Mouse (Mus musculus) intestine, embryonic 14.5 days (tissue): ENCODE results near the gene Jarid2. TPM values are rescaled to one million over a fixed set of nuclear protein-coding genes. Genes with fewer than 3 reads are reported as not detected.

Source experiments
- ATAC-seq: fragments of 200-750 bp; cut with Nextera tagmentation; replicated peaks from 2 replicates; pipeline ENCODE4 v1.8.0; 2017; ENCODE audit warnings: low read depth, moderate number of reproducible peaks, moderate TSS enrichment, moderate library complexity; ENCODE audit not compliant: low FRiP score, low TSS enrichment
- DNase-seq: peaks from one replicate; pipeline ENCODE4 v3.0.0-alpha.2; 2018; ENCODE audit warnings: low spot score
- H3K27ac ChIP-seq: fragments of 300-500 bp; sonication (generic); 2 replicates; pipeline ENCODE4 v1.5.1; 2014; ENCODE audit warnings: low read depth, mild to moderate bottlenecking, control low read depth
- H3K27me3 ChIP-seq: fragments of 300-500 bp; sonication (generic); replicated peaks from 2 replicates; pipeline ENCODE4 v1.6.1; 2014; ENCODE audit warnings: low read length, control low read depth; ENCODE audit not compliant: control insufficient read depth, insufficient read depth
- H3K36me3 ChIP-seq: fragments of 300-500 bp; sonication (generic); 2 replicates; pipeline ENCODE4 v1.6.1; 2014; ENCODE audit warnings: low read length, control low read depth; ENCODE audit not compliant: control insufficient read depth, insufficient read depth
- H3K4me1 ChIP-seq: fragments of 300-500 bp; sonication (generic); replicated peaks from 2 replicates; pipeline ENCODE4 v1.6.1; 2014; ENCODE audit warnings: low read length, control low read depth, mixed read lengths; ENCODE audit not compliant: control insufficient read depth, insufficient read depth
- H3K4me2 ChIP-seq: fragments of 300-500 bp; sonication (generic); 2 replicates; pipeline ENCODE4 v1.6.1; 2014; ENCODE audit warnings: low read length
- H3K4me3 ChIP-seq: fragments of 300-500 bp; sonication (generic); 2 replicates; pipeline ENCODE4 v1.5.1; 2014; ENCODE audit warnings: low read depth, low read length, control low read depth, mixed read lengths
- H3K9ac ChIP-seq: fragments of 300-500 bp; sonication (generic); 2 replicates; pipeline ENCODE4 v1.6.1; 2014; ENCODE audit warnings: mild to moderate bottlenecking, low read length
- H3K9me3 ChIP-seq: fragments of 300-500 bp; sonication (generic); 2 replicates; pipeline ENCODE4 v1.6.1; 2016; ENCODE audit warnings: low read length, control low read depth; ENCODE audit not compliant: control insufficient read depth
- WGBS: fragments of 180-500 bp; shearing (Covaris S2); extraction: QIAGEN DNeasy Blood & Tissue Kit; methylation state at CpG from one replicate; pipeline ENCODE4 v1.1.7; 2014; 5-methylcytosine and 5-hydroxymethylcytosine counted together
- polyA plus RNA-seq: library from polyadenylated mRNA; unstranded; fragments of >200 nt; fragmentation: Nextera tagmentation; extraction: Ambion mirVana; gene quantifications from 2 replicates; pipeline ENCODE4 v1.2.1, GENCODE M21; 2014

The Jarid2 gene
- polyA plus RNA-seq, 1 experiment from 2014 or later: 20.3 TPM

DNA sequence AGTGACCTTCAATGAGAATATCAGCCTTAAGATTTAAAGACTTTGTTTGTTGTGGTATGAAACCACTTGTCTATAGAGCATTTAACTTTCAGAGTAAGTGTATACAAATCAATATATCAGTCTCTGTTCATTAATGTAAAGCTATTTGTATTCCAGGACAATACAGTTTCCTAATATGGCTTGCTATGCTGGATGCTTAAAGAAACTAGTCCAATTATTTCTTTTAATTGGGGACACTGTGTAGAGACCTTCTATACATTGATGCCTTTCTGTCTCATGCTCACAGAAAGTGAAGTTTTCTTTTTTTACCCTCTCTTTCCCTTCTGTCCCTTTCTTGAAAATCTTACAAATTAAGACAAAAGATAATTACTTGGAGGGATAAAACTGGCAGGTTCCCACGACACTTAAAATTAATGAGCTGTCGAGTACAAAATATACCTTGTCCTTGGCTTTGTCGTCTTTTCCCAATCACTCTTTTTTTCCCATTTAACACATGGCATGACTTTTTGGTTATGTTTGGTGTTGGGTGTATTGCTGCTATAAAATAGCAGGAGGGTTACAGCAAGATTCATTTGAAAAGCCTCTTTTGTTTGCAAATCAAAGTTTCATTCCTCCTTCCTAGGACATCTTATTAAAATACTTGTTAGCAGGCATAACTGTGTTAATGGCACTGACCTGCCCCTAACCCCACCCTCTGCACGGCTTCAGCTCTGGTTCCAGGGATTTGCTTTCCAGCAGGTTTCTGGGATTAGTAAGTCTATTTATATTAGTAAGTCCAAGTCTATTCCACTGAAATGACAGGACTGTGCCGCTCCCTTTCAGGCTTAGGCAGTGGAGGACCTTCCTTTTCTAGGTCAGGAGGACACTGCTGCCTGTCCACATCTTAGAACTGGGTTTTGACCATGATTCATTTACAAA, 162.8 kb downstream of the Jarid2 start:
- no peaks in the 10 kb centered on the region for H3K9me3 ChIP-seq
- DNase-seq (peak; percentile 47), ATAC-seq (no peak)
- 55% methylated on average over 5 of the region's 5 CpGs for WGBS
- H3K4me3 ChIP-seq: no peak overlapping the region
- no peak overlapping the region for H3K9ac ChIP-seq
- no peak overlapping the region for H3K4me2 ChIP-seq
- no peak overlapping the region for H3K27ac ChIP-seq
- no peaks in the 10 kb centered on the region for H3K27me3 ChIP-seq
- H3K36me3 ChIP-seq: peaks cover 19% of the 10 kb centered on the region
- no peaks in the 10 kb centered on the region for H3K4me1 ChIP-seq

DNA sequence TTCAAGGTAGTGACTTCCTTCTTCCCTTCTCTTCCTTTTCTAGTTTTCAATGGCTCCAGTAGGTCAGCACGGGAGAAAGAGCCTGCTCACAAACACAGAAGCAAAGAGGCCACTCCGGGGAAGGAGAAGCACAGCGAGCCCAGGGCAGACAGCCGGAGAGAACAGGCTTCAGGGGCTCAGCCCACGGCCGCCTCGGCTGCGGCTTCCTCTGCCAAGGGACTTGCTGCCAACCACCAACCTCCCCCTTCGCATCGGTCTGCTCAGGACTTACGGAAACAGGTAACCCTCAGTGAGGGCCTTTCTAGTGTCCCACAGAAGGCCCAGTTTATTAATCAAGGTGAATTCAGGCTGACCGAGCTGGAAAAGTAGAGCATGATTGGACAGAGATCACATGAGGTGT, 166.9 kb downstream of the Jarid2 start:
- Histone ChIP-seq H3K36me3 (peaks cover 34% of the 10 kb centered on the region), H3K27ac (no peak overlapping the region), H3K4me2 (no peak overlapping the region), H3K9ac (no peak overlapping the region), H3K27me3 (no peaks in the 10 kb centered on the region), H3K4me1 (no peaks in the 10 kb centered on the region), H3K9me3 (no peaks in the 10 kb centered on the region), H3K4me3 (no peak overlapping the region)
- 94% methylated on average over 12 of the region's 12 CpGs for WGBS
- no peak for DNase-seq
- ATAC-seq: no peak

DNA sequence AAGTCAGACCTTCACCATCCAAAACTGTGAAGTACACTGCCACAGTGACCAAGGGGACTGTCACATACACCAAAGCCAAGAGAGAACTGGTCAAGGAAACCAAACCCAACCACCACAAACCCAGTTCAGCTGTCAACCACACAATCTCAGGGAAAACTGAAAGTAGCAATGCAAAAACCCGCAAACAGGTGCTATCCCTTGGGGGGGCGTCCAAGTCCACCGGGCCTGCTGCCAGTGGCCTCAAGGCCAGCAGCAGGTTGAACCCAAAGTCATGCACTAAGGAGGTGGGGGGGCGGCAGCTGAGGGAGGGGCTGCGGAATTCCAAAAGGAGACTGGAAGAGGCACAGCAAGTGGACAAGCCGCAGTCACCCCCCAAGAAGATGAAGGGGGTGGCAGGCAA, 173.0 kb downstream of the Jarid2 start:
- H3K36me3 ChIP-seq: peaks cover 49% of the 10 kb centered on the region
- no peak overlapping the region for H3K9ac ChIP-seq
- peaks cover 10% of the 10 kb centered on the region for H3K4me1 ChIP-seq
- H3K27ac ChIP-seq: no peak overlapping the region
- WGBS: 95% methylated on average over 6 of the region's 6 CpGs
- no peak overlapping the region for H3K4me3 ChIP-seq
- no peak for ATAC-seq
- no peak for DNase-seq
- H3K27me3 ChIP-seq: no peaks in the 10 kb centered on the region
- H3K9me3 ChIP-seq: no peaks in the 10 kb centered on the region
- H3K4me2 ChIP-seq: no peak overlapping the region

DNA sequence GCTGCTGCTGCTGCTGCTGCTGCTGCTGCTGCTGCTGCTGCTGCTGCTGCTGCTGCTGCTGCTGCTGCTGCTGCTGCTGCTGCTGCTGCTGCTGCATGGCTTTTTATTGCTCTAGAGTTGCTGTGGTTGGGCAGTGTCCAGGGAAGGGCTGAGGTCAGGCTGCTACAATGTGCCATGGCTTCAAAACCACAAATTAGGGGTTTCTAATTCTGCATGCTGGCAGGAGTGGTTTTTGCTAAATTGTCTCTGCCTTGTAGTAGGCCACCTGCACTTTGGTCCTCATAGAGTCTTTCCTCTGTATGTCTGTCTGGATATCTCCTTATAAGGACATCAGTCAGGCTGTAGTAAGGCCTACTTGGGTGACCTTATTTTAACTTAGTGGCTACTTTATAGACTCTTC, 174.1 kb downstream of the Jarid2 start:
- no peak overlapping the region for H3K27ac ChIP-seq
- H3K4me3 ChIP-seq: no peak overlapping the region
- peaks cover 39% of the 10 kb centered on the region for H3K36me3 ChIP-seq
- DNase-seq (no peak), ATAC-seq (no peak)
- H3K9ac ChIP-seq: no peak overlapping the region
- peaks cover 17% of the 10 kb centered on the region for H3K4me1 ChIP-seq
- H3K4me2 ChIP-seq: no peak overlapping the region
- no peaks in the 10 kb centered on the region for H3K27me3 ChIP-seq
- no peaks in the 10 kb centered on the region for H3K9me3 ChIP-seq

DNA sequence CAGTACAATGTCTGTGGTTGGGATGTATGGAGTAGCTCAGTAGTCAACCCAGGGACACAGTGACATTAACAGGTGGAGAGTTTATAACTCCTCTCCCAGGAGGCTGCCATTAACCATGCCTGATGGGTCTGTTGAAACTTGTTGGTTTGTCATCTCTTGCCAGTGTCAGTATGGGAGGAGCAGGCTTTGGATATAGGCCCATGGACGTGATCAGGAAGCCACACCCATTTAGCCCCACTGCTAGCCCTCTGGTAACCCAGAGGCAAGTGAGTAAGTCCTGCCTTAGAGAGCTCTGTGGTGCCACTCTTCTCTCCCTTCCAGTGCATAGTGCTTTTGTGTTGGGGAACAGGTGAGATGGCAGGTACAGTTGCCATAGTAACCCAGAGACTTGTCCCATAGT, 175.0 kb downstream of the Jarid2 start:
- ATAC-seq: no peak
- Histone ChIP-seq H3K36me3 (peaks cover 36% of the 10 kb centered on the region), H3K9me3 (no peaks in the 10 kb centered on the region), H3K9ac (no peak overlapping the region), H3K4me2 (no peak overlapping the region), H3K4me1 (peaks cover 21% of the 10 kb centered on the region), H3K27ac (no peak overlapping the region), H3K4me3 (no peak overlapping the region), H3K27me3 (no peaks in the 10 kb centered on the region)
- DNase-seq: no peak
- 72% methylated on average over 1 of the region's 1 CpGs for WGBS

DNA sequence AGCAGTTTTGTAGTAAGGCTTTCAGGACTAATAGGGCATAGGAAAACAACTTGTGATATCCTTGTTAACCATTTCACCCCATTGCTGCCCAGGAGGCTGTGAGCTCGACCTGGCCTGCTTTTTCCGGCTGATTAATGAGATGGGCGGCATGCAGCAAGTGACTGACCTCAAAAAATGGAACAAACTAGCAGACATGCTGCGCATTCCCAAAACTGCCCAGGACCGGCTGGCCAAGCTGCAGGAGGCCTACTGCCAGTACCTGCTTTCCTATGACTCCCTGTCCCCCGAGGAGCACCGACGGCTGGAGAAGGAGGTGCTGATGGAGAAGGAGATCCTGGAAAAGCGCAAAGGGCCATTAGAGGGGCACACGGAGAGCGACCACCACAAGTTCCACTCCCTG, 176.9 kb downstream of the Jarid2 start:
- Histone ChIP-seq H3K9me3 (no peaks in the 10 kb centered on the region), H3K9ac (no peak overlapping the region), H3K4me1 (peaks cover 21% of the 10 kb centered on the region), H3K27ac (no peak overlapping the region), H3K36me3 (peaks cover 49% of the 10 kb centered on the region), H3K4me2 (no peak overlapping the region), H3K4me3 (no peak overlapping the region), H3K27me3 (no peaks in the 10 kb centered on the region)
- ATAC-seq: no peak
- WGBS: 90% methylated on average over 11 of the region's 11 CpGs
- no peak for DNase-seq

DNA sequence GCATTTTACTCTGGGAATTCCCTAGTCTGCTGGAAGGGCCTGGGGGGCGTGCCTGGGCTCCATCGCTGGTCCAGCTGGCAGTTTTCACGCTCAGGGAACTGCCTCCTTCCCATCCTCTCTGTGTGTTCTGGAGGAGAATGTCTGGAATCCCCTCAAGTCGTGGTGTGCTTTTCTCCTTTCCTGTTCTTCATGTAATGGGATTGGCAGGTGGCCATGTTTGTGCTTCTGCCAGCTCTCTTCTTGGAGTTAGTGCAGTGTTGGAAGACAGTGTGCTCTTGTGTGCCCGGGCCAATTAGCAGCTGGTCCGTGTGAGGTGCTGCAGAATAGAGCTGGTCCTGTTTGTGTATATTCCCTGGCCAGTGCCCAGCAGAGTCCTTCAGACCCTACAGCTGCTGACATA, 178.4 kb downstream of the Jarid2 start:
- H3K27me3 ChIP-seq: no peaks in the 10 kb centered on the region
- DNase-seq: peak; percentile 83
- no peak overlapping the region for H3K4me2 ChIP-seq
- no peak overlapping the region for H3K4me3 ChIP-seq
- peak; percentile 90 for ATAC-seq
- H3K4me1 ChIP-seq: peaks cover 21% of the 10 kb centered on the region
- WGBS: 28% methylated on average over 6 of the region's 6 CpGs
- peak overlapping the region; percentile 84 for H3K27ac ChIP-seq
- no peaks in the 10 kb centered on the region for H3K9me3 ChIP-seq
- peaks cover 53% of the 10 kb centered on the region for H3K36me3 ChIP-seq
- no peak overlapping the region for H3K9ac ChIP-seq

DNA sequence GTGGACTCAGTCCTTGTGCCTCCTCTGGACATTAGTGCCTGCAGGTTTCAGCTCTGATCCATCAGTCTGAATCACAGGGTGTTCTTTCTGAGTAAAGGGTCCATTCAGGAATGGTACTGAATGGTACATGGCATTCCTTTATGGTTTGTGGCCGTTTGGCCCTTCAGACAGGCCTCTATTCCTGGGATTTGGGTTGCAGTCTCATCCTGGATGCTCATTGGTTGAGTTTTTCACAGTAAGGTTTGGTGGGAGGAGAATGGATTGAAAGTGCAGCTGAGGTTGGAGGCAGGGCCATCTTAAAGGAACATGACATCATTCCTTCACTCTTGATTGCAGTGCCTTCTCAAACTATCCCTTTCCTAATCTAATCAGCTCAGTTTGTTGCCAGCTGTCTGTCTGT, 179.5 kb downstream of the Jarid2 start:
- no peak overlapping the region for H3K9ac ChIP-seq
- H3K4me3 ChIP-seq: no peak overlapping the region
- H3K4me2 ChIP-seq: no peak overlapping the region
- DNase-seq (no peak), ATAC-seq (no peak)
- H3K27me3 ChIP-seq: no peaks in the 10 kb centered on the region
- no peaks in the 10 kb centered on the region for H3K9me3 ChIP-seq
- peaks cover 21% of the 10 kb centered on the region for H3K4me1 ChIP-seq
- WGBS: 25% methylated on average over 1 of the region's 1 CpGs
- H3K36me3 ChIP-seq: peaks cover 60% of the 10 kb centered on the region
- H3K27ac ChIP-seq: peak overlapping the region; percentile 84; the same call in 1 of the 2 replicates

DNA sequence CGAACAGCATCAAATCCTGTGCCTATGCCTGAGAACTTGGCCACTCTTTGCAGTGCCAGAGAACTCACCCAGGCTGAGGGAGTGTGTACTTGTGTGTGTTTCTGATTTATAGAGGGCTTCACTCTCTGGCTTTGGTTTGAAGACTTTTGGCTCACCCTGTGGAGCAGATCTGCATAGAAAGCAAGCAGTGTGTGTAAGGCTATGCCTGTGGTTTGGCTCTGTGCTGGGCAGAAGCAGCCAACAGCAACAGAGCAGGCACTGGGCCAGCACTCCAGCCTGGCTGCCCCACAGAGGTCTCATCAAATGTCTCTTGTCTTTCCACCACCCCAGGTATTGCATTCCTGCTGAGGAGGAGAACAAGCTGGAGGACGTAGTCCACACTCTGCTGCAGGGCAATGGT, 183.6 kb downstream of the Jarid2 start:
- Histone ChIP-seq H3K4me3 (no peak overlapping the region), H3K9ac (no peak overlapping the region), H3K36me3 (peaks cover 80% of the 10 kb centered on the region), H3K27me3 (no peaks in the 10 kb centered on the region), H3K4me1 (peaks cover 9% of the 10 kb centered on the region; the same call in 1 of the 2 replicates), H3K27ac (no peak overlapping the region), H3K9me3 (no peaks in the 10 kb centered on the region), H3K4me2 (no peak overlapping the region)
- DNase-seq: no peak
- ATAC-seq: no peak
- WGBS: 90% methylated on average over 2 of the region's 2 CpGs
